ENCODE assay signal across 23 mouse cellular contexts in genomic region chr3:97573807-97574206, GRCm38 (mm10). TPM values are rescaled to one million over a fixed set of nuclear protein-coding genes. Genes with fewer than 3 reads are reported as not detected.
DNase-seq lines count a peak whose midpoint lies in the region; ATAC-seq and TF ChIP-seq lines count a peak whose summit lies in the region.
"Had no signal": no experiment of that assay in that cellular context is flagged by ENCODE, and none has a peak within 500 bp of the region (broad histone marks: within the 10 kb centered on the region; RNA-seq: fewer than 3 reads in every experiment).

No protein-coding gene starts in this region.

- no peak overlapping the region for H3K4me2 ChIP-seq in embryonic facial prominence, embryonic 14.5 days (ENCODE audit: low read depth, low read length)
- no peak overlapping the region for H3K4me2 ChIP-seq in hindbrain, embryonic 14.5 days (replicated peaks)
- no peak overlapping the region for H3K4me2 ChIP-seq in hindbrain, embryonic 16.5 days (ENCODE audit: low read length)
- no peak overlapping the region for H3K4me2 ChIP-seq in midbrain, postnatal 0 days (ENCODE audit: low read depth, low read length, poor library complexity, severe bottlenecking)
- no peak overlapping the region for H3K4me2 ChIP-seq in midbrain, embryonic 15.5 days
- H3K4me2 ChIP-seq in neural tube, embryonic 14.5 days (ENCODE audit: low read depth, low read length): no peak overlapping the region
- H3K4me2 ChIP-seq: embryonic facial prominence, embryonic 12.5 days; forebrain, embryonic 12.5 days; heart, embryonic 11.5 days; hindbrain, embryonic 13.5 days; intestine, embryonic 15.5 days had no signal

- no peaks in the 10 kb centered on the region for H3K4me1 ChIP-seq in embryonic facial prominence, embryonic 14.5 days (ENCODE audit: control insufficient read depth, insufficient read depth, low read length)
- no peaks in the 10 kb centered on the region for H3K4me1 ChIP-seq in embryonic facial prominence, embryonic 10.5 days
- H3K4me1 ChIP-seq in hindbrain, embryonic 14.5 days (replicated peaks; ENCODE audit: control insufficient read depth, insufficient read depth, low read length): 0 out of 2 replicates have a peak, but pooled peaks cover 7% of the 10 kb centered on the region
- no peaks in the 10 kb centered on the region for H3K4me1 ChIP-seq in hindbrain, embryonic 16.5 days (ENCODE audit: control insufficient read depth, insufficient read depth, low read depth, low read length)
- no peaks in the 10 kb centered on the region for H3K4me1 ChIP-seq in midbrain, postnatal 0 days (ENCODE audit: insufficient read depth, low read length)
- H3K4me1 ChIP-seq in midbrain, embryonic 15.5 days: no peaks in the 10 kb centered on the region
- H3K4me1 ChIP-seq in neural tube, embryonic 14.5 days (ENCODE audit: control insufficient read depth, insufficient read depth, low read length): peaks cover 3% of the 10 kb centered on the region; the same call in 1 of the 2 replicates
- H3K4me1 ChIP-seq: embryonic facial prominence, embryonic 12.5 days; forebrain, embryonic 12.5 days; intestine, embryonic 15.5 days had no signal

- no peaks in the 10 kb centered on the region for H3K9me3 ChIP-seq in embryonic facial prominence, embryonic 14.5 days (ENCODE audit: control insufficient read depth, low read length)
- H3K9me3 ChIP-seq in embryonic facial prominence, embryonic 10.5 days: no peaks in the 10 kb centered on the region
- no peaks in the 10 kb centered on the region for H3K9me3 ChIP-seq in hindbrain, embryonic 14.5 days (ENCODE audit: control insufficient read depth, low read length)
- H3K9me3 ChIP-seq in hindbrain, embryonic 16.5 days (ENCODE audit: control insufficient read depth, low read length): no peaks in the 10 kb centered on the region
- no peaks in the 10 kb centered on the region for H3K9me3 ChIP-seq in midbrain, postnatal 0 days (ENCODE audit: low read length)
- H3K9me3 ChIP-seq in midbrain, embryonic 15.5 days: no peaks in the 10 kb centered on the region
- no peaks in the 10 kb centered on the region for H3K9me3 ChIP-seq in neural tube, embryonic 14.5 days (ENCODE audit: control insufficient read depth, low read length)
- H3K9me3 ChIP-seq: embryonic facial prominence, embryonic 12.5 days; forebrain, embryonic 12.5 days; hindbrain, embryonic 13.5 days; intestine, embryonic 15.5 days had no signal

- 81% methylated on average over 9 of the region's 9 CpGs for WGBS in embryonic facial prominence, embryonic 14.5 days
- WGBS in embryonic facial prominence, embryonic 10.5 days: 86% methylated on average over 9 of the region's 9 CpGs
- WGBS in hindbrain, embryonic 14.5 days: 76% methylated on average over 9 of the region's 9 CpGs
- 80% methylated on average over 9 of the region's 9 CpGs for WGBS in hindbrain, embryonic 16.5 days
- 83% methylated on average over 9 of the region's 9 CpGs for WGBS in midbrain, postnatal 0 days
- WGBS in midbrain, embryonic 15.5 days: 83% methylated on average over 9 of the region's 9 CpGs
- 72% methylated on average over 9 of the region's 9 CpGs for WGBS in neural tube, embryonic 14.5 days

- no peak overlapping the region for H3K27ac ChIP-seq in embryonic facial prominence, embryonic 14.5 days (replicated peaks; ENCODE audit: low read depth, low read length)
- H3K27ac ChIP-seq in embryonic facial prominence, embryonic 10.5 days (replicated peaks): no peak overlapping the region
- H3K27ac ChIP-seq in hindbrain, embryonic 14.5 days: no peak overlapping the region
- no peak overlapping the region for H3K27ac ChIP-seq in hindbrain, embryonic 16.5 days (ENCODE audit: low read depth, low read length)
- no peak overlapping the region for H3K27ac ChIP-seq in midbrain, postnatal 0 days (ENCODE audit: low read depth, low read length)
- no peak overlapping the region for H3K27ac ChIP-seq in midbrain, embryonic 15.5 days
- no peak overlapping the region for H3K27ac ChIP-seq in neural tube, embryonic 14.5 days (ENCODE audit: low read depth, low read length)
- H3K27ac ChIP-seq: embryonic facial prominence, embryonic 12.5 days; forebrain, embryonic 12.5 days; heart, adult 2 months; hindbrain, embryonic 13.5 days; intestine, embryonic 15.5 days had no signal

- H3K4me3 ChIP-seq in embryonic facial prominence, embryonic 14.5 days (ENCODE audit: low read depth, low read length): no peak overlapping the region
- no peak overlapping the region for H3K4me3 ChIP-seq in embryonic facial prominence, embryonic 10.5 days
- H3K4me3 ChIP-seq in hindbrain, embryonic 14.5 days (replicated peaks; ENCODE audit: low read length): no peak overlapping the region
- H3K4me3 ChIP-seq in hindbrain, embryonic 16.5 days (ENCODE audit: low read length): no peak overlapping the region
- H3K4me3 ChIP-seq in midbrain, postnatal 0 days (ENCODE audit: low read depth, low read length): no peak overlapping the region
- no peak overlapping the region for H3K4me3 ChIP-seq in midbrain, embryonic 15.5 days
- no peak overlapping the region for H3K4me3 ChIP-seq in neural tube, embryonic 14.5 days (ENCODE audit: low read depth, low read length)
- H3K4me3 ChIP-seq: embryonic facial prominence, embryonic 12.5 days; erythroblast, embryonic 14.5 days; forebrain, embryonic 12.5 days; heart, adult 2 months; hindbrain, embryonic 13.5 days; intestine, embryonic 15.5 days had no signal

- H3K9ac ChIP-seq in embryonic facial prominence, embryonic 14.5 days (ENCODE audit: low read depth, low read length): no peak overlapping the region
- H3K9ac ChIP-seq in hindbrain, embryonic 14.5 days: no peak overlapping the region
- no peak overlapping the region for H3K9ac ChIP-seq in hindbrain, embryonic 16.5 days (ENCODE audit: low read depth, low read length)
- H3K9ac ChIP-seq in midbrain, postnatal 0 days (replicated peaks; ENCODE audit: low read length, poor library complexity, severe bottlenecking): no peak overlapping the region
- H3K9ac ChIP-seq in midbrain, embryonic 15.5 days: no peak overlapping the region
- no peak overlapping the region for H3K9ac ChIP-seq in neural tube, embryonic 14.5 days (replicated peaks; ENCODE audit: low read depth, low read length)
- H3K9ac ChIP-seq: embryonic facial prominence, embryonic 12.5 days; forebrain, embryonic 12.5 days; forebrain, postnatal 0 days; hindbrain, embryonic 13.5 days; intestine, embryonic 15.5 days had no signal

- no peak for ATAC-seq in embryonic facial prominence, embryonic 14.5 days (ENCODE audit: low read depth)
- ATAC-seq in hindbrain, embryonic 14.5 days (ENCODE audit: low FRiP score): peak; percentile 22; the same call in 1 of the 2 replicates
- no peak for ATAC-seq in hindbrain, embryonic 16.5 days
- ATAC-seq in midbrain, postnatal 0 days (ENCODE audit: low FRiP score): no peak
- ATAC-seq in midbrain, embryonic 15.5 days (replicated peaks): no peak
- ATAC-seq in neural tube, embryonic 14.5 days (ENCODE audit: low read depth): peak; percentile 18; the same call in 1 of the 2 replicates
- ATAC-seq: activated CD4-positive, CD25-positive, alpha-beta regulatory T cell, adult 4 months; forebrain, postnatal 0 days; intestine, embryonic 15.5 days had no signal

- peak; percentile 45 for DNase-seq in embryonic facial prominence, embryonic 14.5 days (ENCODE audit: low spot score)
- no peak for DNase-seq in embryonic facial prominence, embryonic 10.5 days (ENCODE audit: low spot score)
- peak; percentile 39 for DNase-seq in hindbrain, embryonic 14.5 days (ENCODE audit: low spot score)
- peak; percentile 40 for DNase-seq in midbrain, postnatal 0 days (ENCODE audit: low spot score)
- DNase-seq in left cerebral cortex, adult 8-10 months (ENCODE audit: low spot score in 2 of 2): no peak
- DNase-seq: adrenal gland, adult 8-10 months; adrenal gland, postnatal 25 days; cerebellum, adult 18-20 months; cerebellum, adult 9-10 months; cerebellum, postnatal 14 days; forebrain, postnatal 0 days; gastrocnemius, postnatal 25 days; heart, adult 2 months had no signal

- no peak for TF ChIP-seq CTCF in midbrain, postnatal 0 days (IDR thresholded peaks at IDR 0.05)

- no peaks in the 10 kb centered on the region for H3K27me3 ChIP-seq in embryonic facial prominence, embryonic 14.5 days (replicated peaks; ENCODE audit: control insufficient read depth, insufficient read depth, low read length)
- H3K27me3 ChIP-seq in embryonic facial prominence, embryonic 10.5 days (replicated peaks; ENCODE audit: low read depth, poor library complexity, severe bottlenecking): no peaks in the 10 kb centered on the region
- H3K27me3 ChIP-seq in hindbrain, embryonic 14.5 days (ENCODE audit: control insufficient read depth, insufficient read depth, low read length): no peaks in the 10 kb centered on the region
- no peaks in the 10 kb centered on the region for H3K27me3 ChIP-seq in hindbrain, embryonic 16.5 days (replicated peaks; ENCODE audit: control insufficient read depth, insufficient read depth, low read length)
- no peaks in the 10 kb centered on the region for H3K27me3 ChIP-seq in midbrain, postnatal 0 days (ENCODE audit: insufficient read depth, low read length)
- no peaks in the 10 kb centered on the region for H3K27me3 ChIP-seq in midbrain, embryonic 15.5 days (replicated peaks)
- H3K27me3 ChIP-seq in neural tube, embryonic 14.5 days (ENCODE audit: control insufficient read depth, insufficient read depth, low read length): no peaks in the 10 kb centered on the region
- H3K27me3 ChIP-seq: embryonic facial prominence, embryonic 12.5 days; forebrain, embryonic 12.5 days; hindbrain, embryonic 13.5 days; intestine, embryonic 15.5 days had no signal

- H3K36me3 ChIP-seq in embryonic facial prominence, embryonic 14.5 days (ENCODE audit: control insufficient read depth, insufficient read depth, low read length): no peaks in the 10 kb centered on the region
- peaks cover 40% of the 10 kb centered on the region for H3K36me3 ChIP-seq in embryonic facial prominence, embryonic 10.5 days (replicated peaks)
- H3K36me3 ChIP-seq in hindbrain, embryonic 14.5 days (replicated peaks; ENCODE audit: control insufficient read depth, insufficient read depth): no peaks in the 10 kb centered on the region
- no peaks in the 10 kb centered on the region for H3K36me3 ChIP-seq in hindbrain, embryonic 16.5 days (ENCODE audit: control insufficient read depth, insufficient read depth, low read length)
- H3K36me3 ChIP-seq in midbrain, postnatal 0 days (ENCODE audit: insufficient read depth, low read length): peaks cover 3% of the 10 kb centered on the region; the same call in 1 of the 2 replicates
- no peaks in the 10 kb centered on the region for H3K36me3 ChIP-seq in midbrain, embryonic 15.5 days (replicated peaks)
- no peaks in the 10 kb centered on the region for H3K36me3 ChIP-seq in neural tube, embryonic 14.5 days (ENCODE audit: control insufficient read depth, insufficient read depth, low read length)
- H3K36me3 ChIP-seq: forebrain, embryonic 12.5 days; hindbrain, embryonic 13.5 days; intestine, embryonic 15.5 days had no signal

RNA-seq across cellular contexts. Expression of gene Chd1l, which starts 36.2 kb away (rescaled TPM):
- 11.7 and 13.3 TPM in 2 replicates for polyA plus RNA-seq in embryonic facial prominence, embryonic 14.5 days (2014; fragmentation: Nextera tagmentation; extraction: Ambion mirVana)
- 23.0 and 24.9 TPM in 2 replicates for polyA plus RNA-seq in embryonic facial prominence, embryonic 10.5 days (2016; fragmentation: Nextera tagmentation; extraction: Ambion mirVana)
- polyA plus RNA-seq in hindbrain, embryonic 14.5 days (2014; fragmentation: Nextera tagmentation; extraction: Ambion mirVana): 4.9 and 5.3 TPM in 2 replicates
- polyA plus RNA-seq in hindbrain, embryonic 16.5 days (2015; fragmentation: Nextera tagmentation; extraction: Ambion mirVana): 5.8 and 6.3 TPM in 2 replicates
- 5.9 and 7.1 TPM in 2 replicates for total RNA-seq in midbrain, postnatal 0 days (2014; rRNA removed)
- polyA plus RNA-seq in midbrain, postnatal 0 days (2015; fragmentation: Nextera tagmentation; extraction: Ambion mirVana): 6.8 and 6.9 TPM in 2 replicates
- polyA plus RNA-seq in midbrain, embryonic 15.5 days (2015; fragmentation: Nextera tagmentation; extraction: Ambion mirVana): 4.9 and 5.7 TPM in 2 replicates
- 4.3 and 5.3 TPM in 2 replicates for polyA plus RNA-seq in neural tube, embryonic 14.5 days (2014; fragmentation: Nextera tagmentation; extraction: Ambion mirVana)
- total RNA-seq in left cerebral cortex, adult 8-10 months (2022): 10 to 100 TPM in 1 of 4 experiments, 1 to 10 TPM in 3; 7.8 to 10.5 (median 8.6) TPM

RNA-seq across cellular contexts. Expression of gene Fmo5, which starts 54.8 kb away (rescaled TPM):
- 2.7 and 3.1 TPM in 2 replicates for polyA plus RNA-seq in embryonic facial prominence, embryonic 14.5 days (2014; fragmentation: Nextera tagmentation; extraction: Ambion mirVana)
- 0.48 and 0.62 TPM in 2 replicates for polyA plus RNA-seq in embryonic facial prominence, embryonic 10.5 days (2016; fragmentation: Nextera tagmentation; extraction: Ambion mirVana)
- 0.61 and 1.0 TPM in 2 replicates for polyA plus RNA-seq in hindbrain, embryonic 14.5 days (2014; fragmentation: Nextera tagmentation; extraction: Ambion mirVana)
- polyA plus RNA-seq in hindbrain, embryonic 16.5 days (2015; fragmentation: Nextera tagmentation; extraction: Ambion mirVana): 1.1 TPM in 2 replicates
- total RNA-seq in midbrain, postnatal 0 days (2014; rRNA removed): 0.38 and 0.71 TPM in 2 replicates
- polyA plus RNA-seq in midbrain, postnatal 0 days (2015; fragmentation: Nextera tagmentation; extraction: Ambion mirVana): 0.60 and 0.75 TPM in 2 replicates
- 0.73 and 0.89 TPM in 2 replicates for polyA plus RNA-seq in midbrain, embryonic 15.5 days (2015; fragmentation: Nextera tagmentation; extraction: Ambion mirVana)
- polyA plus RNA-seq in neural tube, embryonic 14.5 days (2014; fragmentation: Nextera tagmentation; extraction: Ambion mirVana): 0.32 and 0.46 TPM in 2 replicates
- total RNA-seq in left cerebral cortex, adult 8-10 months (2022): 1 to 10 TPM; 4.2 to 4.8 (median 4.3) TPM

Comparison
In these comparisons a context has a peak if more than half of its experiments do, and no peak if none do; other contexts are left out.
1. ATAC-seq: peak in hindbrain, embryonic 14.5 days (single experiment) and neural tube, embryonic 14.5 days (single experiment); none in embryonic facial prominence, embryonic 14.5 days (single experiment), hindbrain, embryonic 16.5 days (single experiment), midbrain, postnatal 0 days (single experiment) and midbrain, embryonic 15.5 days (single experiment).
2. DNase-seq: peak in embryonic facial prominence, embryonic 14.5 days (single experiment), hindbrain, embryonic 14.5 days (single experiment) and midbrain, postnatal 0 days (single experiment); none in embryonic facial prominence, embryonic 10.5 days (single experiment) and left cerebral cortex, adult 8-10 months (0 of 2).